8 mouse cellular contexts compared by ENCODE assay signal in the genomic region with DNA sequence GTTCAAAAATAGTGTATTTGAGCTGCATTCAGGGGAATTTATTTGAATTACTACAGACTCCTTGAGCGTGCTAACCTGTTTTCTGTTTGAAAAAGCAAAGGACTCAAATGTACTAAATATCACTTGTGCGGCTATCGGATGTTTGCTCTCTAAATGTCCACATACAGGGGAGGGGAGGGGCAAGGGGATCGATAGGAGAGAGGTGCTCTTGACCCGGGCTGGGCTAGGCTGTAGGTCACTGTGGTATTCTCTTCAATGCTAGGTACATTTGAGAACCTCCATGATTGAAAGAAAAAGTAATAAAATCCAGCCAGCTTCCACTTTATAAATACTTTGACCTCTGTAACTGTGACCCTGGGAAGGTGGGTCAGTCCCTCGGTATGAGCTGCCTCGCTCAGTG. TPM values are rescaled to one million over a fixed set of nuclear protein-coding genes. Genes with fewer than 3 reads are reported as not detected.
DNase-seq lines count a peak whose midpoint lies in the region; ATAC-seq and TF ChIP-seq lines count a peak whose summit lies in the region.

No protein-coding gene starts in this region.

- no peak for TF ChIP-seq CTCF in intestine, postnatal 0 days (IDR thresholded peaks at IDR 0.05; ENCODE audit: low read depth)

- 22% methylated on average over 7 of the region's 7 CpGs for WGBS in kidney, embryonic 15.5 days
- 45% methylated on average over 7 of the region's 7 CpGs for WGBS in forebrain, embryonic 11.5 days
- WGBS in intestine, postnatal 0 days, result 43% methylated on average over 7 of the region's 7 CpGs

- no peak overlapping the region for H3K9ac ChIP-seq in kidney, embryonic 15.5 days
- no peak overlapping the region; the same call in 1 of the 2 replicates for H3K9ac ChIP-seq in forebrain, embryonic 11.5 days (ENCODE audit: low read length)
- no peak overlapping the region for H3K9ac ChIP-seq in intestine, postnatal 0 days (ENCODE audit: low read depth, low read length)

- ATAC-seq in kidney, embryonic 15.5 days (replicated peaks; ENCODE audit: low FRiP score), result no peak
- no peak for ATAC-seq in forebrain, embryonic 11.5 days (replicated peaks; ENCODE audit: low FRiP score)
- ATAC-seq in intestine, postnatal 0 days, result no peak
- ATAC-seq in megakaryocyte, adult 5-6 weeks (ENCODE audit: poor library complexity, severe bottlenecking), result no peak

- no peak overlapping the region for H3ac ChIP-seq in myocyte (ENCODE audit: control insufficient read depth, insufficient read length)

- peaks cover 4% of the 10 kb centered on the region for H3K79me2 ChIP-seq in myocyte (ENCODE audit: control insufficient read depth, insufficient read depth)

- no peaks in the 10 kb centered on the region for H3K36me3 ChIP-seq in kidney, embryonic 15.5 days
- H3K36me3 ChIP-seq in forebrain, embryonic 11.5 days (ENCODE audit: control insufficient read depth, insufficient read depth, low read length), result no peaks in the 10 kb centered on the region
- no peaks in the 10 kb centered on the region for H3K36me3 ChIP-seq in intestine, postnatal 0 days (ENCODE audit: control insufficient read depth, insufficient read depth)
- no peaks in the 10 kb centered on the region for H3K36me3 ChIP-seq in myocyte (ENCODE audit: control insufficient read depth, insufficient read depth)

- H3K27ac ChIP-seq in kidney, embryonic 15.5 days, result peak overlapping the region; percentile 63; the same call in 1 of the 2 replicates
- H3K27ac ChIP-seq in forebrain, embryonic 11.5 days (ENCODE audit: low read depth, low read length), result peak overlapping the region; percentile 78
- H3K27ac ChIP-seq in intestine, postnatal 0 days (ENCODE audit: low read depth, low read length), result no peak overlapping the region

- no peak for TF ChIP-seq POLR2A in myocyte (IDR thresholded peaks at IDR 0.05; ENCODE audit: insufficient read length, low read depth)

- peak overlapping the region; percentile 24 for H3K4me3 ChIP-seq in kidney, embryonic 15.5 days (replicated peaks)
- 0 out of 2 replicates have a peak overlapping the region, but pooled peaks have one; percentile 14 for H3K4me3 ChIP-seq in forebrain, embryonic 11.5 days (ENCODE audit: low read depth, low read length)
- H3K4me3 ChIP-seq in intestine, postnatal 0 days (ENCODE audit: low read depth, low read length), result peak overlapping the region; percentile 18; the same call in 1 of the 2 replicates
- H3K4me3 ChIP-seq in myocyte, result peak overlapping the region; percentile 4

- DNase-seq in kidney, postnatal 25 days, result no peak
- no peak for DNase-seq in forebrain, embryonic 11.5 days (ENCODE audit: low spot score)
- DNase-seq in gastrocnemius, postnatal 4 days (ENCODE audit: low spot score in 2 of 2), result no peak
- no peak for DNase-seq in gastrocnemius, adult 8-10 months (ENCODE audit: low spot score in 2 of 2)

- no peaks in the 10 kb centered on the region for H3K9me3 ChIP-seq in kidney, embryonic 15.5 days (replicated peaks)
- H3K9me3 ChIP-seq in forebrain, embryonic 11.5 days (ENCODE audit: control insufficient read depth, low read length), result no peaks in the 10 kb centered on the region
- H3K9me3 ChIP-seq in intestine, postnatal 0 days (ENCODE audit: control insufficient read depth), result no peaks in the 10 kb centered on the region

- H3K4me1 ChIP-seq in kidney, embryonic 15.5 days, result peaks cover 54% of the 10 kb centered on the region
- H3K4me1 ChIP-seq in forebrain, embryonic 11.5 days (replicated peaks; ENCODE audit: control insufficient read depth, insufficient read depth, low read length), result peaks cover 31% of the 10 kb centered on the region
- no peaks in the 10 kb centered on the region for H3K4me1 ChIP-seq in intestine, postnatal 0 days (replicated peaks; ENCODE audit: control insufficient read depth, insufficient read depth, low read length)

- peaks cover 5% of the 10 kb centered on the region; the same call in 1 of the 2 replicates for H3K27me3 ChIP-seq in kidney, embryonic 15.5 days
- no peaks in the 10 kb centered on the region; the same call in 1 of the 2 replicates for H3K27me3 ChIP-seq in forebrain, embryonic 11.5 days (ENCODE audit: control insufficient read depth, insufficient read depth, low read length)
- no peaks in the 10 kb centered on the region for H3K27me3 ChIP-seq in intestine, postnatal 0 days (replicated peaks; ENCODE audit: control insufficient read depth, insufficient read depth, low read length)
- H3K27me3 ChIP-seq in myocyte (ENCODE audit: control insufficient read depth, insufficient read depth, insufficient read length), result no peaks in the 10 kb centered on the region

- peak overlapping the region; percentile 58 for H3K4me2 ChIP-seq in kidney, embryonic 15.5 days
- H3K4me2 ChIP-seq in forebrain, embryonic 11.5 days (ENCODE audit: low read depth, low read length, severe bottlenecking), result peak overlapping the region; percentile 51
- H3K4me2 ChIP-seq in intestine, postnatal 0 days (replicated peaks; ENCODE audit: low read depth), result peak overlapping the region; percentile 49
- peak overlapping the region; percentile 80 for H3K4me2 ChIP-seq in myocyte (ENCODE audit: low read depth)

TF ChIP-seq in myocyte, 11 proteins besides CTCF, POLR2A, EP300 and RAD21:
- TF ChIP-seq E2F4 (IDR thresholded peaks at IDR 0.05; ENCODE audit: insufficient read depth), result no peak
- no peak for TF ChIP-seq MYOG (IDR thresholded peaks at IDR 0.05; ENCODE audit: control insufficient read depth in 1 of 3, insufficient read depth in 1 of 3, insufficient read length in 2 of 3, low read depth in 2 of 3)
- no peak for TF ChIP-seq MYOD1 (IDR thresholded peaks at IDR 0.05; ENCODE audit: control insufficient read depth in 1 of 3, insufficient read length in 2 of 3, low read depth in 2 of 3)
- no peak for TF ChIP-seq SRF (IDR thresholded peaks at IDR 0.05; ENCODE audit: control insufficient read depth, insufficient read length, low read depth)
- TF ChIP-seq USF1 (IDR thresholded peaks at IDR 0.05; ENCODE audit: low read depth), result no peak
- no peak for TF ChIP-seq POLR2AphosphoS2 (IDR thresholded peaks at IDR 0.05; ENCODE audit: insufficient read length, low read depth)
- TF ChIP-seq TCF12 (IDR thresholded peaks at IDR 0.05; ENCODE audit: insufficient read depth, poor library complexity, severe bottlenecking), result no peak
- TF ChIP-seq REST (IDR thresholded peaks at IDR 0.05; ENCODE audit: insufficient read depth, insufficient read length), result no peak
- no peak for TF ChIP-seq CEBPB (IDR thresholded peaks at IDR 0.05; ENCODE audit: insufficient read depth, poor library complexity, severe bottlenecking)

RNA-seq across cellular contexts. Expression of a gene that starts 33.1 kb away (rescaled TPM):
- polyA plus RNA-seq in kidney, embryonic 15.5 days (2015; fragmentation: Nextera tagmentation; extraction: Ambion mirVana), result 6.0 and 6.4 TPM in 2 replicates
- 40.0 and 47.3 TPM in 2 replicates for polyA plus RNA-seq in forebrain, embryonic 11.5 days (2014; fragmentation: Nextera tagmentation; extraction: Ambion mirVana)
- 1.5 and 1.9 TPM in 2 replicates for polyA plus RNA-seq in intestine, postnatal 0 days (2015; fragmentation: Nextera tagmentation; extraction: Ambion mirVana)
- 18.3 TPM for polyA plus RNA-seq in myocyte (2012; fragmentation: generic; extraction: Trizol)
- 10 to 100 TPM; 30.3 to 31.4 TPM for total RNA-seq in gastrocnemius, postnatal 4 days (2021)
- not detected in 2 replicates for total RNA-seq in megakaryocyte, adult 5-6 weeks (2015)
- total RNA-seq in megakaryocyte, adult 5-6 weeks (2017), result 0.73 TPM in 1 of 2 replicates, not detected in the other
- total RNA-seq in gastrocnemius, adult 8-10 months (2022), result 10 to 100 TPM in 1 of 4 experiments, 1 to 10 TPM in 3; 4.8 to 10.0 (median 5.6) TPM
